Mouse (Mus musculus): ENCODE data around the gene Ech1. TPM values are rescaled to one million over a fixed set of nuclear protein-coding genes. Genes with fewer than 3 reads are reported as not detected.

Ech1 gene
- polyA plus RNA-seq, 2 experiments: 62.4 to 92.5 TPM

- no peak overlapping the region for H3K4me2 ChIP-seq (ENCODE audit: low read depth)
- WGBS (ENCODE audit: insufficient replicate concordance): 48% methylated on average over 10 of the region's 10 CpGs
- H3K27ac ChIP-seq: no peak overlapping the region; the same call in 1 of the 2 replicates
- H3K4me1 ChIP-seq (replicated peaks; ENCODE audit: control insufficient read depth in 2 of 2, insufficient read depth in 2 of 2, low read length in 1 of 2): peaks cover 8 to 16% of the 10 kb centered on the region in 2 experiments
- H3K9me3 ChIP-seq (ENCODE audit: control insufficient read depth, low read length): no peaks in the 10 kb centered on the region
- no peak overlapping the region for H3K4me3 ChIP-seq (ENCODE audit: insufficient read depth in 1 of 2, low read depth in 2 of 2, low read length in 2 of 2)
- H3K9ac ChIP-seq (replicated peaks): no peak overlapping the region
- no peak for TF ChIP-seq EP300 (IDR thresholded peaks at IDR 0.05; ENCODE audit: low read depth)
- no peak for TF ChIP-seq CTCF (IDR thresholded peaks at IDR 0.05; ENCODE audit: low read depth)
- DNase-seq (ENCODE audit: low read depth in 3 of 3, low spot score in 3 of 3) (no peak), ATAC-seq (ENCODE audit: insufficient read depth) (no peak)
- no peaks in the 10 kb centered on the region for H3K27me3 ChIP-seq (ENCODE audit: control insufficient read depth, insufficient read depth, low read length)
- peaks cover 49% of the 10 kb centered on the region for H3K36me3 ChIP-seq (replicated peaks; ENCODE audit: control insufficient read depth, insufficient read depth, low read depth)
Observed at GRCm38 (mm10) chr7:28822993-28823903, 1.8 kb upstream of the Ech1 start.

GRCm38 (mm10) chr7:28823932-28824331 lies 1.1 kb upstream of the Ech1 start:
- Histone ChIP-seq H3K4me1 (replicated peaks; ENCODE audit: control insufficient read depth in 2 of 2, insufficient read depth in 2 of 2, low read length in 1 of 2) (peaks cover 8 to 14% of the 10 kb centered on the region in 2 experiments), H3K36me3 (replicated peaks; ENCODE audit: control insufficient read depth, insufficient read depth, low read depth) (peaks cover 42% of the 10 kb centered on the region), H3K9ac (replicated peaks) (no peak overlapping the region; the same call in 1 of the 2 replicates), H3K27me3 (ENCODE audit: control insufficient read depth, insufficient read depth, low read length) (no peaks in the 10 kb centered on the region), H3K4me3 (ENCODE audit: insufficient read depth in 1 of 2, low read depth in 2 of 2, low read length in 2 of 2) (no peak overlapping the region), H3K4me2 (ENCODE audit: low read depth) (no peak overlapping the region), H3K9me3 (ENCODE audit: control insufficient read depth, low read length) (no peaks in the 10 kb centered on the region), H3K27ac (no peak overlapping the region)
- WGBS (ENCODE audit: insufficient replicate concordance): 32% methylated on average over 2 of the region's 2 CpGs
- no peak for DNase-seq (ENCODE audit: low read depth in 3 of 3, low spot score in 3 of 3)
- no peak for TF ChIP-seq EP300 (IDR thresholded peaks at IDR 0.05; ENCODE audit: low read depth)
- no peak for TF ChIP-seq CTCF (IDR thresholded peaks at IDR 0.05; ENCODE audit: low read depth)
- ATAC-seq (ENCODE audit: insufficient read depth): no peak

- ATAC-seq (ENCODE audit: insufficient read depth) (peak; percentile 57; the same call in 1 of the 2 replicates), DNase-seq (ENCODE audit: low read depth in 3 of 3, low spot score in 3 of 3) (no peak)
- no peaks in the 10 kb centered on the region for H3K27me3 ChIP-seq (ENCODE audit: control insufficient read depth, insufficient read depth, low read length)
- H3K9me3 ChIP-seq (ENCODE audit: control insufficient read depth, low read length): no peaks in the 10 kb centered on the region
- whole genome bisulfite sequencing (ENCODE audit: insufficient replicate concordance): 29% methylated on average over 11 of the region's 11 CpGs
- peaks cover 30% of the 10 kb centered on the region for H3K36me3 ChIP-seq (replicated peaks; ENCODE audit: control insufficient read depth, insufficient read depth, low read depth)
- no peak for TF ChIP-seq EP300 (IDR thresholded peaks at IDR 0.05; ENCODE audit: low read depth)
- TF ChIP-seq CTCF (IDR thresholded peaks at IDR 0.05; ENCODE audit: low read depth): peak; percentile 27; the same call in 1 of the 2 replicates
- peak overlapping the region; percentile 61 to 87 for H3K4me3 ChIP-seq (ENCODE audit: insufficient read depth in 1 of 2, low read depth in 2 of 2, low read length in 2 of 2)
- peak overlapping the region; percentile 66 for H3K4me2 ChIP-seq (ENCODE audit: low read depth)
- H3K4me1 ChIP-seq (replicated peaks; ENCODE audit: control insufficient read depth in 2 of 2, insufficient read depth in 2 of 2, low read length in 1 of 2): peaks cover 8 to 13% of the 10 kb centered on the region in 2 experiments
- peak overlapping the region; percentile 35 for H3K27ac ChIP-seq
- peak overlapping the region; percentile 77 for H3K9ac ChIP-seq (replicated peaks)
Observed at GRCm38 (mm10) chr7:28825686-28826401, 827 bp downstream of the Ech1 start.

GRCm38 (mm10) chr7:28826402-28826772 lies 1.4 kb downstream of the Ech1 start:
- DNase-seq (ENCODE audit: low read depth in 3 of 3, low spot score in 3 of 3) (no peak), ATAC-seq (ENCODE audit: insufficient read depth) (no peak)
- Histone ChIP-seq H3K36me3 (replicated peaks; ENCODE audit: control insufficient read depth, insufficient read depth, low read depth) (peaks cover 25% of the 10 kb centered on the region), H3K9ac (replicated peaks) (no peak overlapping the region), H3K27ac (no peak overlapping the region; the same call in 1 of the 2 replicates), H3K27me3 (ENCODE audit: control insufficient read depth, insufficient read depth, low read length) (no peaks in the 10 kb centered on the region), H3K4me2 (ENCODE audit: low read depth) (peak overlapping the region; percentile 66), H3K4me3 (ENCODE audit: insufficient read depth in 1 of 2, low read depth in 2 of 2, low read length in 2 of 2) (no peak overlapping the region), H3K4me1 (replicated peaks; ENCODE audit: control insufficient read depth in 2 of 2, insufficient read depth in 2 of 2, low read length in 1 of 2) (peaks cover 11 to 18% of the 10 kb centered on the region in 2 experiments), H3K9me3 (ENCODE audit: control insufficient read depth, low read length) (no peaks in the 10 kb centered on the region)
- TF ChIP-seq EP300 (IDR thresholded peaks at IDR 0.05; ENCODE audit: low read depth) (no peak), CTCF (IDR thresholded peaks at IDR 0.05; ENCODE audit: low read depth) (no peak; the same call in 1 of the 2 replicates)
- 85% methylated on average over 7 of the region's 7 CpGs for WGBS (ENCODE audit: insufficient replicate concordance)

- Histone ChIP-seq H3K4me2 (ENCODE audit: low read depth) (no peak overlapping the region), H3K27ac (no peak overlapping the region), H3K9ac (replicated peaks) (no peak overlapping the region), H3K27me3 (ENCODE audit: control insufficient read depth, insufficient read depth, low read length) (no peaks in the 10 kb centered on the region), H3K4me3 (ENCODE audit: insufficient read depth in 1 of 2, low read depth in 2 of 2, low read length in 2 of 2) (no peak overlapping the region), H3K4me1 (replicated peaks; ENCODE audit: control insufficient read depth in 2 of 2, insufficient read depth in 2 of 2, low read length in 1 of 2) (peaks cover 17 to 28% of the 10 kb centered on the region in 2 experiments), H3K36me3 (replicated peaks; ENCODE audit: control insufficient read depth, insufficient read depth, low read depth) (peaks cover 15% of the 10 kb centered on the region), H3K9me3 (ENCODE audit: control insufficient read depth, low read length) (no peaks in the 10 kb centered on the region)
- 60% methylated on average over 3 of the region's 3 CpGs for WGBS (ENCODE audit: insufficient replicate concordance)
- no peak for TF ChIP-seq EP300 (IDR thresholded peaks at IDR 0.05; ENCODE audit: low read depth)
- TF ChIP-seq CTCF (IDR thresholded peaks at IDR 0.05; ENCODE audit: low read depth): no peak
- DNase-seq (ENCODE audit: low read depth in 3 of 3, low spot score in 3 of 3): no peak
- no peak for ATAC-seq (ENCODE audit: insufficient read depth)
Observed at GRCm38 (mm10) chr7:28827338-28827737, 2.3 kb downstream of the Ech1 start.
